Mouse (Mus musculus) liver, embryonic 14.5 days (tissue): ENCODE results near the gene Xdh.

ENCODE experiments used
- CTCF ChIP-seq: IDR thresholded peaks from 2 replicates; pipeline ENCODE4 v1.5.1; 2016; ENCODE audit warnings: antibody characterized with exemption, low read depth, control low read depth
- EP300 ChIP-seq: IDR thresholded peaks from 2 replicates; pipeline ENCODE4 v1.6.1; 2016; ENCODE audit warnings: antibody characterized with exemption, low read depth

GRCm38 (mm10) chr17:73971291-73971690 is 21.3 kb upstream of the Xdh start:
- no peak for TF ChIP-seq CTCF
- no peak for TF ChIP-seq EP300
